Mouse (Mus musculus) liver, embryonic 13.5 days (tissue): ENCODE data around the gene Coa5. TPM values are rescaled to one million over a fixed set of nuclear protein-coding genes. Genes with fewer than 3 reads are reported as not detected.

Experiments used
- ATAC-seq: fragments of 200-750 bp; cut with Nextera tagmentation; 2 replicates; pipeline ENCODE4 v1.8.0; 2017; ENCODE audit warnings: low read depth, mild to moderate bottlenecking, moderate number of reproducible peaks, moderate library complexity
- DNase-seq: peaks from one replicate; pipeline ENCODE4 v3.0.0; 2022
- H3K27ac ChIP-seq: fragments of 300-500 bp; sonication (generic); 2 replicates; pipeline ENCODE4 v1.5.1; 2015; ENCODE audit warnings: moderate library complexity, mild to moderate bottlenecking, inconsistent platforms
- H3K27me3 ChIP-seq: fragments of 300-500 bp; sonication (generic); 2 replicates; pipeline ENCODE4 v1.6.1; 2015; ENCODE audit warnings: mild to moderate bottlenecking, inconsistent platforms
- H3K36me3 ChIP-seq: fragments of 300-500 bp; sonication (generic); 2 replicates; pipeline ENCODE4 v1.6.1; 2015; ENCODE audit warnings: mild to moderate bottlenecking, inconsistent platforms
- H3K4me1 ChIP-seq: fragments of 300-500 bp; sonication (generic); replicated peaks from 2 replicates; pipeline ENCODE4 v1.6.1; 2015; ENCODE audit warnings: inconsistent platforms
- H3K4me2 ChIP-seq: fragments of 300-500 bp; sonication (generic); 2 replicates; pipeline ENCODE4 v1.6.1; 2015; ENCODE audit warnings: inconsistent platforms, mild to moderate bottlenecking, moderate library complexity
- H3K4me3 ChIP-seq: fragments of 300-500 bp; sonication (generic); replicated peaks from 2 replicates; pipeline ENCODE4 v1.5.1; 2015; ENCODE audit warnings: mild to moderate bottlenecking, inconsistent platforms
- H3K9ac ChIP-seq: fragments of 300-500 bp; sonication (generic); 2 replicates; pipeline ENCODE4 v1.6.1; 2015; ENCODE audit warnings: mild to moderate bottlenecking, inconsistent platforms
- H3K9me3 ChIP-seq: fragments of 300-500 bp; sonication (generic); replicated peaks from 2 replicates; pipeline ENCODE4 v1.6.1; 2016; ENCODE audit warnings: inconsistent platforms
- WGBS: fragments of 180-500 bp; shearing (Covaris S2); methylation state at CpG from one replicate; pipeline ENCODE4 v1.1.7; 2015; ENCODE audit not compliant: insufficient replicate concordance; 5-methylcytosine and 5-hydroxymethylcytosine counted together
- polyA plus RNA-seq: library from polyadenylated mRNA; unstranded; fragments of >200 nt; fragmentation: Nextera tagmentation; extraction: Ambion mirVana; gene quantifications from 2 replicates; pipeline ENCODE4 v1.2.1, GENCODE M21; 2015

Coa5 gene
- polyA plus RNA-seq, 1 experiment from 2014 or later = 36.8 TPM

- Histone ChIP-seq H3K4me3 (no peak overlapping the region), H3K9ac (no peak overlapping the region), H3K4me1 (peaks cover 28% of the 10 kb centered on the region), H3K27me3 (no peaks in the 10 kb centered on the region), H3K9me3 (no peaks in the 10 kb centered on the region), H3K4me2 (no peak overlapping the region), H3K27ac (no peak overlapping the region), H3K36me3 (no peaks in the 10 kb centered on the region)
- no peak for ATAC-seq
- no peak for DNase-seq
- WGBS = 73% methylated on average over 5 of the region's 5 CpGs
Observed at GRCm38 (mm10) chr1:37469007-37469406, 39.1 kb upstream of the Coa5 start.

DNA sequence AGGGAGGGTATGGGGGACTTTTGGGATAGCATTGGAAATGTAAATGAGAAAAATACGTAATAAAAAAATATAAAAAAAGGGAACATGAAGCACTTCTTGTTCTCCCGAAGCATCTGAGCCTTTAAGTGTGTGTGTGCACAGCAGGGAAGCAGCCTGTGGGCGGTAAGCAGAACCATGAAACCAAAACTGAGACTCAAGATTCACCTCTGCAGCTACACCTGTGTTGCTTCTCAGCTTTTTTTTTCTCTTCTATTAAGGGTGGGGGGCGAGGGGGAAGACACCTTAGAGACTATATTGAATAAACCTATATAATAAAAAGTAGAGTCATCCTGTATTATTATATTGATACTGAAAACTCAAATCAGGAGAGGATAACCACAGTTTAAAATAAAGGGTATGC, 37.9 kb upstream of the Coa5 start:
- ATAC-seq = no peak
- H3K9ac ChIP-seq = no peak overlapping the region

DNA sequence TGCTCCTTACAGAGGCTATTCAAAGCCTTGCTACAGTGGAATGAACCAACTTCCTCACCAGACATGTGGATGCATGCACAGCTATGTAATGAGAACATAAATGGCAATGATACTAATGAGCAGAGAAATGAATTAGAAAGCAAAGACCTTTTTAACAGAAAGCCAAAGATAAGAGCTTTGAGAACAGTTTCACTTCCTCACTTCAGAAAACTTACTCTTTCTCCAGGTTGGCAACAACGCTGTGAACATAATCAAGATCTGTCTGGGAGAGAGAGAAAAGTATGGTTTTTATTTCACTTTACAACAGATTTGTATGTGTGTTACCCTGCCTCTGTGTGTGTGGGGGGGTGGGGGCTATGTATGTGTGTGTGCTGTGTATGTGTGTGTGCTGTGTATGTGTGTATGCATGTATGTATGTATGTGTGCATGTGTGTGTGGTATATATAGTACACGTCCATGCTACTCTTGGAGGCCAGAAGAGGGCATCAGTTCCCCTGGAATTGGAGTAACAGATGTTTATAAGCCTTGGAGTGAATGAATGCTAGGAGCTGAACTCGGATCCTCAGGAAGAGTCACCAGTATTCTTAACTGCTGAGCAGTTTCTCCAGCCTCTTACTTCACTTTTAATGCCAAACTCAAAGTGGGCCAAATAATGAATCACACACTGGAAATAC, 36.6 kb upstream of the Coa5 start:
- DNase-seq (no peak), ATAC-seq (no peak; the same call in 1 of the 2 replicates)
- Histone ChIP-seq H3K4me1 (peaks cover 5% of the 10 kb centered on the region), H3K9me3 (no peaks in the 10 kb centered on the region), H3K4me3 (no peak overlapping the region), H3K27me3 (no peaks in the 10 kb centered on the region), H3K4me2 (no peak overlapping the region), H3K9ac (no peak overlapping the region), H3K27ac (no peak overlapping the region), H3K36me3 (no peaks in the 10 kb centered on the region)
- WGBS = 67% methylated on average over 3 of the region's 3 CpGs

More for the DNA sequence above, 37.9 kb upstream of the Coa5 start:
- no peaks in the 10 kb centered on the region for H3K27me3 ChIP-seq
- H3K4me2 ChIP-seq = no peak overlapping the region
- WGBS = 82% methylated on average over 4 of the region's 4 CpGs
- DNase-seq = no peak
- H3K4me1 ChIP-seq = peaks cover 17% of the 10 kb centered on the region
- H3K27ac ChIP-seq = no peak overlapping the region
- no peak overlapping the region for H3K4me3 ChIP-seq
- H3K36me3 ChIP-seq = no peaks in the 10 kb centered on the region
- H3K9me3 ChIP-seq = no peaks in the 10 kb centered on the region

DNA sequence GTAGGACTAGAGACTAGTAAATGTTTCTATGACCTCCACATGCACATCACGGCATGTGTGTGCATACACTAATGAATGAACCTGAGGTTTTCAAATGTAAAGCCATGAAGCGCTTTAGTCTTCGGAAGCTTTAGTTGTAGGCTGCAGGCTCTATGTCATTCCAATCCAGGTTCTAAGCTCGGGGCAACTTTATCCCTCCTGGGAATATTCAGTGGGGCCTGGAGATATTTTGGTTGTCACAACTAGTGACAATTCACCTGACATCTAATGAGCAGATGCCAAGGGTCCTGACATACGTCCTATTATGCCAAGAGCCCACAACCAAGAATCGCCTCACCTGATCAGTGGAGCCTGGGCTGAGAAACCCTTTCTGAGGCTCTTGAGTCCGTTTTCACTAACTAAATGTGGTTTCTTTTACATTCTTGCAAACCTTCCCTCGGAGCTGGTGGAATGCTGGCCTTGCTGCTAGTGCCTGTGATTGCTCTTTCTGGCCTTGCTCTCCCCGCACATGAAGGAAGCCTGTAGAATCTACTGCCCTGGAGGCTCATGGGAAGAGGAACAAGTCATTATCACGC, 35.1 kb upstream of the Coa5 start:
- H3K4me1 ChIP-seq = no peaks in the 10 kb centered on the region
- no peaks in the 10 kb centered on the region for H3K36me3 ChIP-seq
- no peak overlapping the region for H3K4me2 ChIP-seq
- ATAC-seq (no peak), DNase-seq (no peak)
- H3K27ac ChIP-seq = no peak overlapping the region
- 76% methylated on average over 10 of the region's 10 CpGs for WGBS
- H3K4me3 ChIP-seq = no peak overlapping the region
- H3K9me3 ChIP-seq = no peaks in the 10 kb centered on the region
- H3K9ac ChIP-seq = no peak overlapping the region
- H3K27me3 ChIP-seq = no peaks in the 10 kb centered on the region

DNA sequence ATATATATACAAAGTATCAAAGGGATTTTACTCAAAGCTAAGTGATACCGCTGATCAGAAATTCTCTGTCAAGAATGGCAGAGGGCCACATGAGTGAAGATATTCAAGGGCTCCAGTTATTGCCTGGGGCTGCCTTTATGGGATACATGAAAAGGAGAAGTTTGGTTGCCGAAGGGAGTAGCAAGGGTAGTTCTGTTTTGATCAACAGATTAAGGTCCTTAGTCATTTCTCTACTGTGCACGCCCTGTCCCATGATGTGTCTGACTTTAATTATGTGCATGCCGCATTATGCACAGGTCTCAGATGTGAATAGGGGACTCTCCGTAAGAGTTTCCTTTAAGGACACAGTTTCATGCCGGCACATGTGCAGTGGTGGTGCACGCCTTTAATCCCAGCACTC, 27.6 kb upstream of the Coa5 start:
- no peaks in the 10 kb centered on the region for H3K36me3 ChIP-seq
- DNase-seq (no peak), ATAC-seq (no peak)
- H3K27me3 ChIP-seq = no peaks in the 10 kb centered on the region
- H3K9ac ChIP-seq = no peak overlapping the region
- no peaks in the 10 kb centered on the region for H3K4me1 ChIP-seq
- H3K4me2 ChIP-seq = no peak overlapping the region
- H3K9me3 ChIP-seq = no peaks in the 10 kb centered on the region
- no peak overlapping the region for H3K4me3 ChIP-seq
- H3K27ac ChIP-seq = no peak overlapping the region
- WGBS = 70% methylated on average over 7 of the region's 7 CpGs

GRCm38 (mm10) chr1:37451270-37451669, 21.4 kb upstream of the Coa5 start:
- no peaks in the 10 kb centered on the region for H3K27me3 ChIP-seq
- ATAC-seq = no peak

GRCm38 (mm10) chr1:37448361-37449095, 18.6 kb upstream of the Coa5 start:
- H3K9ac ChIP-seq = no peak overlapping the region
- WGBS = 62% methylated on average over 10 of the region's 10 CpGs
- no peak overlapping the region for H3K4me2 ChIP-seq
- H3K36me3 ChIP-seq = no peaks in the 10 kb centered on the region
- DNase-seq (peak; percentile 28), ATAC-seq (no peak)
- H3K27me3 ChIP-seq = no peaks in the 10 kb centered on the region
- no peak overlapping the region for H3K4me3 ChIP-seq
- H3K27ac ChIP-seq = no peak overlapping the region
- H3K9me3 ChIP-seq = no peaks in the 10 kb centered on the region
- peaks cover 1% of the 10 kb centered on the region; the same call in 1 of the 2 replicates for H3K4me1 ChIP-seq

More at GRCm38 (mm10) chr1:37451270-37451669, 21.4 kb upstream of the Coa5 start:
- Histone ChIP-seq H3K27ac (no peak overlapping the region), H3K4me3 (no peak overlapping the region), H3K4me1 (no peaks in the 10 kb centered on the region), H3K9me3 (no peaks in the 10 kb centered on the region), H3K4me2 (no peak overlapping the region), H3K36me3 (no peaks in the 10 kb centered on the region), H3K9ac (no peak overlapping the region)
- DNase-seq = no peak
- 84% methylated on average over 8 of the region's 8 CpGs for WGBS

DNA sequence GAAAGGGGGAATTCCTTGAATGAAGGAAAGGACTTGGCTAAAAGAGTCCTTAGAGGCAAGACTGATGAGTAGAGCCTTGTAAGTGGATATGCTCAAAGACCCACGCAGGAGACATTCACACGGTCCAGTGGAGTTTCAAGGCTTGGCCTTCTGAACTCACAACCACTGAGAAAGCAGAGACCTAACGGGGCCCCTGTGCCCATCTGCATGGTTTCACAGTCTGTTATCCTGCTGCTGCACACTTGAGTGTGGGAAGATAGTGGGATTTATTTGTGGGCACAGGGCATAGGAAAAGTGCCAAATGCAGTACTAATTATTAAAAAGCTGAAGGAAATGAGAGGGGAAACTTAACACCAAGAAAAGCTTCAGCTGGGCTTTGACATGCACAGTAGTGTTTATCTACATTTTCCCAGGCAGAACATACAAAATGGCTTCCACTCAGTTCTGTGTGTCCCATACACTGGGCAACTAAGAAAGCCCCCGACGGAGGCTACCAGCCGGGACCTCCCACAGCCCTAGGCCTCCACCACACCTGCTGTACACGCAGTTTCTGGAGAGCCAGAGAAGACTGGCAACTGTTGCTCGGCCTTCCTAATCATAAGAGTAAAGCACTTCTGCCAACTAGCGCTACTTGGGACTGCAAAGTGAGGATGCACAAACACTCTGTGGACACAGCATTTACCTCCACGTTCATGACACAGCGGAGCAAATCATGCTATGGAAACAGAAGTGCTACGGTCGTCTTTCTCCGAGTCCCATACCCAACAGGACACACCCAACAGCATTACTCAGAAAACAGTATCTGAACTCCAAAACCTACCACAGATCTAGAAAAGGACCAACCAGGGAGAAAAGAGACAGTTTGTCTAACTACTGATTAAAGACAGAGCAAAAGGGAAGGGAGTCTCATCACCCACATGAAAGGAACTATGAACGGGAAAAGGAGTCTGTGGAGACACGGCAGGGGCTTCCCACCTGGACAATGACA, 13.2 kb upstream of the Coa5 start:
- ATAC-seq = peak; percentile 82
- WGBS = 60% methylated on average over 16 of the region's 16 CpGs
- Histone ChIP-seq H3K27ac (peak overlapping the region; percentile 67), H3K27me3 (no peaks in the 10 kb centered on the region), H3K4me2 (peak overlapping the region; percentile 44), H3K4me1 (peaks cover 18% of the 10 kb centered on the region), H3K36me3 (peaks cover 40% of the 10 kb centered on the region), H3K4me3 (no peak overlapping the region), H3K9ac (no peak overlapping the region), H3K9me3 (no peaks in the 10 kb centered on the region)
- no peak for DNase-seq

- peak; percentile 94 for ATAC-seq
- WGBS = 54% methylated on average over 3 of the region's 3 CpGs
- peak overlapping the region; percentile 49 for H3K4me2 ChIP-seq
- peak overlapping the region; percentile 56 for H3K9ac ChIP-seq
- H3K27me3 ChIP-seq = no peaks in the 10 kb centered on the region
- H3K36me3 ChIP-seq = peaks cover 88% of the 10 kb centered on the region
- peak overlapping the region; percentile 10; the same call in 1 of the 2 replicates for H3K4me3 ChIP-seq
- H3K9me3 ChIP-seq = no peaks in the 10 kb centered on the region
- H3K27ac ChIP-seq = peak overlapping the region; percentile 76
- peak; percentile 54 for DNase-seq
- peaks cover 53% of the 10 kb centered on the region for H3K4me1 ChIP-seq
Observed at GRCm38 (mm10) chr1:37436419-37436818, 6.5 kb upstream of the Coa5 start.

DNA sequence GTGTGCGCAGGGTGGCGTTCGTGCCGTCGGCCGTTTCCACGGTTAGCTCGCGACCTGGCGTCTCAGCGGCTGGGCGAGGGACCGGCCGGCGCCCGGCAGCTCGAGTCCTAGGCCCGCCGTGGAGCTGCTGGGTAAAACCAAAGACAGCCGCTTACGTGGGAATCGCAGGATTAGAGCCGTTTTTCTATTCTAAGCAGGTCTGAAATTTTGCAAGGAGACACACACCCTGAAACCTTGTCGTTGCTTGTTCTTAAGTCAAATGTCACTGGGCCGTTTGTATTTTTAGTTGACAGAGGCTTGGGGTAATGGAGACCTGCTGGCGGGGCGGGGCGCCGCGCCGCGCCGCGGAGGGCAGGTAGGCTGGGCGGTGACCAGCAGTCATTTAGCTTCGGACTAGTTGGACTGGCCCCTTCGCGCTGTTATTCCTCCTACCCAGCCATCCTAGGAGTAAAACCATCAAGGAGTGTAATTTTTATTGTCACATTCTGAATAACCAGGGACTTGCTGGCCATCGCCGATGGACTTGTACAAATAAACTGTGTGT, 466 bp upstream of the Coa5 start:
- ATAC-seq = peak; percentile 67
- DNase-seq = no peak
- peak overlapping the region; percentile 89 for H3K9ac ChIP-seq
- no peaks in the 10 kb centered on the region for H3K9me3 ChIP-seq
- peak overlapping the region; percentile 90 for H3K4me2 ChIP-seq
- peak overlapping the region; percentile 80 for H3K4me3 ChIP-seq
- H3K36me3 ChIP-seq = peaks cover 48% of the 10 kb centered on the region
- H3K27ac ChIP-seq = peak overlapping the region; percentile 85
- peaks cover 61% of the 10 kb centered on the region for H3K4me1 ChIP-seq
- H3K27me3 ChIP-seq = no peaks in the 10 kb centered on the region
- WGBS = 1% methylated on average over 40 of the region's 40 CpGs
